Mouse (Mus musculus) limb, embryonic 11.5 days (tissue): ENCODE results near the gene Ifi211. TPM values are rescaled to one million over a fixed set of nuclear protein-coding genes. Genes with fewer than 3 reads are reported as not detected.
"Not testable (repeated sequence)": the region's sequence is repeated elsewhere in the genome, so short reads cannot be mapped to it uniquely, and the experiment has no call there.

Experiments used
- ATAC-seq: fragments of 200-750 bp; cut with Nextera tagmentation; 2 replicates; pipeline ENCODE4 v1.8.0; 2017; ENCODE audit warnings: low read depth; ENCODE audit not compliant: insufficient number of reproducible peaks, low FRiP score, low TSS enrichment
- DNase-seq: peaks from one replicate; pipeline ENCODE4 v3.0.0-alpha.2; 2015; ENCODE audit warnings: low spot score
- H3K27ac ChIP-seq: fragments of 300-500 bp; sonication (generic); replicated peaks from 2 replicates; pipeline ENCODE4 v1.5.1; 2014; ENCODE audit warnings: low read depth, mild to moderate bottlenecking, low read length
- H3K27me3 ChIP-seq: fragments of 300-500 bp; sonication (generic); 2 replicates; pipeline ENCODE4 v1.6.1; 2014; ENCODE audit warnings: mild to moderate bottlenecking, low read length, mixed read lengths; ENCODE audit not compliant: control insufficient read depth, insufficient read depth
- H3K36me3 ChIP-seq: fragments of 300-500 bp; sonication (generic); 2 replicates; pipeline ENCODE4 v1.6.1; 2014; ENCODE audit warnings: mild to moderate bottlenecking, low read length, moderate library complexity, mixed read lengths; ENCODE audit not compliant: control insufficient read depth, insufficient read depth
- H3K4me1 ChIP-seq: fragments of 300-500 bp; sonication (generic); 2 replicates; pipeline ENCODE4 v1.6.1; 2014; ENCODE audit warnings: low read length, mixed read lengths; ENCODE audit not compliant: control insufficient read depth, insufficient read depth
- H3K4me2 ChIP-seq: fragments of 300-500 bp; sonication (generic); 2 replicates; pipeline ENCODE4 v1.6.1; 2014; ENCODE audit warnings: low read depth, mild to moderate bottlenecking, moderate library complexity; ENCODE audit not compliant: severe bottlenecking
- H3K4me3 ChIP-seq: fragments of 300-500 bp; sonication (generic); 2 replicates; pipeline ENCODE4 v1.5.1; 2014; ENCODE audit warnings: low read depth, low read length
- H3K9ac ChIP-seq: fragments of 300-500 bp; sonication (generic); 2 replicates; pipeline ENCODE4 v1.6.1; 2014; ENCODE audit warnings: mild to moderate bottlenecking, low read length
- H3K9me3 ChIP-seq: fragments of 300-500 bp; sonication (generic); 2 replicates; pipeline ENCODE4 v1.6.1; 2016; ENCODE audit warnings: low read length; ENCODE audit not compliant: control insufficient read depth
- WGBS: fragments of 180-500 bp; shearing (Covaris S2); extraction: QIAGEN DNeasy Blood & Tissue Kit; methylation state at CpG from one replicate; pipeline ENCODE4 v1.1.7; 2014; 5-methylcytosine and 5-hydroxymethylcytosine counted together
- polyA plus RNA-seq: library from polyadenylated mRNA; unstranded; fragments of >200 nt; fragmentation: Nextera tagmentation; extraction: Ambion mirVana; gene quantifications from 2 replicates; pipeline ENCODE4 v1.2.1, GENCODE M21; 2014

Ifi211 gene
- polyA plus RNA-seq, 1 experiment from 2014 or later = 0.16 TPM

DNA sequence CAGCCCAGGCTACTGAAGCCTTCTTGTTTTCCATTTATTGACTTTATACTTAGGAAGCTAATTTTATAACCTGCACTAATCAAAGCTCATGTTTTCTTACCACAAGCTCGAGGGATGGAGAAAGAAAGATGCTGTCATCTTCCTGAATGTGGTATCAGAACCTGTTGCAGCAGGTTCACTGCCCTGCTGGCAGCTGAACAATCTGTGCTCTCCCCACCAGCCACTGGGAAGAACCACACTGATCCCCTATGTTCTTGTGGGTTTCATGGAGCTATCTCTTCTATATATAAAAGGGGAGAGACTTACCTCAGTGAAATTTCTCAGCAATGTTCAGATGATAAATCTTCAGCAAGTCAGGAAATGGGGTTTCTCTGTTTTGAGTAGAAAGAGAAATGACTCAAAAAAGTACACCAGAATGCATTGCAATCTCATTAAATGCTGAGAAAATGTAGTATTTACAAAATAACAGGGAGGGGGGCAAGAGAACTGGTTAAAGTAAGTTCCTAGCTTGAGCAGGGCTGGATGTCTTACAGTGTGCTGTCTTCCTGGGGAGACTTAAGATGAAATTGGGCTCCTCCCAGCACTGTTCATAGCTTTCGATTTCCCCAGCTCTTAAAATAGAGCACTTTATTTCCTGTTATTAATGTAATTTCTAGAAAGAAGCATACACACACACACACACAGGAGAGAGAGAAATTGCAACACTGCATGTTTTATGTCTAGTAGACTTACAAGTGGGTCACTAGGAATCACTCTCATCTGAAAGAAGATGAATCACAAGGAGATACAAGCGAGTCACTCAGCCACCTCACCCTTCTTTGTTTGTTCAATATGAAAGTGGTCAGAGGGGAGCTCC, 29.3 kb upstream of the Ifi211 start, which contains the start of the genes Mndal and Ifi203:
Gene Mndal (minus strand): TSS at position 568 of the 856 bp plus-strand sequence.
Gene Ifi203 (minus strand): TSS at position 749 of the 856 bp plus-strand sequence.
- not testable (repeated sequence) for H3K27ac ChIP-seq, H3K36me3 ChIP-seq, ATAC-seq, H3K27me3 ChIP-seq, H3K4me1 ChIP-seq, H3K9me3 ChIP-seq, H3K9ac ChIP-seq, DNase-seq, H3K4me2 ChIP-seq, H3K4me3 ChIP-seq
- 79% methylated on average over 3 of the region's 3 CpGs for WGBS

DNA sequence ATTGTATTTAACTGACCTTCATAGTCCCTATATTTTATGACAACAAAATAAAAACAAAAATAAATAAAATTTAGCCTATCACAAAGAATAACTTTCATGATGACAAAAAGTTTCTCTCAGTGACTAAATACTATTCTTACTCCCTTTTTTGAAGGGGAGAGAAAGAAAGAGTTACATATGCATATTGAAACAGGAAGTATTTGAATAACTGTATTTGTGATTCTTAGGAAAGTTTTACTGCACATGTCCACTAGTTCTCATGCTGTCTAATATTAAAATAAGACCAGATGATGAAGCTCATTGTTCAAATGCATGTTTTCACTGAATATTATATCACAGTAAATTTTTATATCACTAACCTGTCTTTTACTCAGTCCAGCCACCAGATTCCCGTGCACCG, 28.7 kb upstream of the Ifi211 start:
- not testable (repeated sequence) for ATAC-seq, H3K9me3 ChIP-seq, H3K4me2 ChIP-seq, H3K36me3 ChIP-seq, H3K27me3 ChIP-seq, H3K4me1 ChIP-seq, H3K4me3 ChIP-seq, DNase-seq, H3K9ac ChIP-seq, H3K27ac ChIP-seq
- 95% methylated on average over 2 of the region's 2 CpGs for WGBS

DNA sequence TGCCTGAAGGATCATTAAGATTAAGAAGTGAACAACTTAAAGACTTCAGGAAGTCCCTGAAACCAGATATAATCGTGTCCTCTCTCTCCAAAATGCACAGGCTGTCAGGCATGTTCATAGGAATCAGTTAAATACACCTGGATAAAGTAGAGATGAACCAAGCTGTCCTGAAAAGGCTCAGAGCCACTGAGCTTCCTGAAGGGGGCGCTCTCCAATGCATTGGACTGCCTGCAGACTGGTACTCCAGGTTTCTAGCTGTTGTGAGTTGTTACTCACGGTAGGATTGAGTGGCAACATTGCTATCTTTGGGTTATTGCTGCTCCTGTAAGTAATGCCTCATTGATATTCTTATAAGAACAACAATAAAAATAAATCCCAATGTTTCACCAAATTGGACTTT, 6.4 kb upstream of the Ifi211 start:
- H3K4me2 ChIP-seq, H3K27me3 ChIP-seq, H3K9me3 ChIP-seq, H3K27ac ChIP-seq, ATAC-seq, DNase-seq, H3K4me3 ChIP-seq, H3K36me3 ChIP-seq, H3K9ac ChIP-seq, H3K4me1 ChIP-seq: not testable (repeated sequence)
- WGBS = 76% methylated on average over 2 of the region's 3 CpGs

DNA sequence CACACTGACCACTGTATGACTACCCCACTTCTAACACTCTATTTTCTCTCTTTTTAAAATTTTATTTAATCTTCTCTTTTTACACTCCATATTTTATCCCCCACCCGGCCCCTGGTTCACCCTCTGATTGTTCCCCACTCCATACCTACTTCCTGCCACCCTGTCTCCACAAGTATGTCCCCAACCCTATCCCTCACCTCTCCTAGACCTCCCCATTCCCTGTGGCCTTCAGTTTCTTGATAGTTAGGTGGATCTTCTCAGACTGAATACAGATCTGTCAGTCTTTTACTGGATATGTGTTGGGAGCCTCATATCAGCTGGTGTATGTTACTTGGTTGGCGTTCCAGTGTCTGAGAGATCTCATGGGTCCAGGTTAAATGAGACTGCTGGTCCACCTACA, 1.7 kb upstream of the Ifi211 start:
- Histone ChIP-seq H3K9me3 (no peaks in the 10 kb centered on the region), H3K4me3 (no peak overlapping the region), H3K4me2 (no peak overlapping the region), H3K27me3 (no peaks in the 10 kb centered on the region), H3K36me3 (no peaks in the 10 kb centered on the region), H3K4me1 (no peaks in the 10 kb centered on the region), H3K9ac (no peak overlapping the region), H3K27ac (no peak overlapping the region)
- 81% methylated on average over 2 of the region's 2 CpGs for WGBS
- ATAC-seq (no peak), DNase-seq (no peak)

DNA sequence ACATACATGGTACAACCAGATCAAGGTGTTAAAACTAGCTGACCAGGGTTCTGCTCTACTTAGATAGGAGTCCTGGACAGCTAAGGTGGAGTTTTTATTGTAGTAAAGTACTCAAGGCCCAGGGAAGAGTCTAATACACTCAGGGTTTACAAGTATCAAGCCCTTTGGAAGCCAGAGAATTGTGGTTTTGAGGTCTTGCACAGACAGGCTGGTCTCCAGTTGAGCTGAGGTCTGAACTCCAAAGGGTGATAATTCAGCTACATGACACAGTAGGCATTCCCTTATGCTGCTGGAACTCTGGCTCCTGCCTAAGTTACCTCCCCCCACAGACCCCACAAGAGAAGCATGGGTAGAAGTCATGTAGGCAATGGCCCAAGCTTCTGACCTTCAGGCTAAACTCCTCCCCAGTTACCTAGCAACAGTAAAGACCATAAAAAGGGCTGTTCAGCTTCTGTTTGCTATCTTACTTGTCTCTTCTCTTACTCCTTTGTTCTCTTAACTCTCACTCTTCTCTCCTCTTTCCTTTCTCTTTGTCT, 478 bp upstream of the Ifi211 start:
- not testable (repeated sequence) for H3K9me3 ChIP-seq, H3K4me2 ChIP-seq, H3K36me3 ChIP-seq, H3K4me3 ChIP-seq, H3K27ac ChIP-seq, DNase-seq, ATAC-seq, H3K4me1 ChIP-seq, H3K9ac ChIP-seq, H3K27me3 ChIP-seq

DNA sequence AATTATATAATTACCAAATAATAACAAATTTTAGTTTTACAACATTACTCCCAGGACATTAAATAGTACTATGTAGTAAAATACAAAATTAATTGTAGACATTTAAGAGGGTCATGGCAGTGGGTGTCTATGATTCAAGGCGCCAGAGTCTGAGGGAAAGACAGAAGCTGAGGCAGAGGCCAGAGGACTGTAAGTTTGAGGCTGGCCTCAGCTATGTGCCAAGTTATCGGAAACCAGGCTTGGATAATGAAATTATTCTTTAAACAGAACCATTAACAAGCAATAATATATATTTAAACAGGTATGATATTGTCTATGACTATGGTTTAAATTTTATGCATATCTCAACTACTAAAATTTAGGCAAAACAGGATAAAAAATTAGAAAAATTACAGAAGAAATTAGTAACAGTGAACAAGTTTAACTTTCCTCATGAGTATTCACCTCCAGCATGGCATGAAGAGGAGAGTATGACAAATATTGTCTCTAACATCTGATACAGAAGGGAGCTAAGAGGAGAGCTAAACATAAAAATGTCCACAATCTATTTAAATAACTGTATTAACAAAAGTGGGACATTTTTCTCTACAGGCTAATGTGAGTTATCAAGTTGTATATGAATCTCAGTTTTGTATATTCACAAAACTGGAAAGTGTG, 910 bp downstream of the Ifi211 start:
- DNase-seq = no peak
- H3K4me2 ChIP-seq = no peak overlapping the region
- no peaks in the 10 kb centered on the region for H3K4me1 ChIP-seq
- H3K36me3 ChIP-seq = no peaks in the 10 kb centered on the region
- WGBS = 96% methylated on average over 2 of the region's 2 CpGs
- no peak overlapping the region for H3K9ac ChIP-seq
- no peak for ATAC-seq
- no peak overlapping the region for H3K27ac ChIP-seq
- H3K9me3 ChIP-seq = no peaks in the 10 kb centered on the region
- no peaks in the 10 kb centered on the region for H3K27me3 ChIP-seq
- H3K4me3 ChIP-seq = no peak overlapping the region

DNA sequence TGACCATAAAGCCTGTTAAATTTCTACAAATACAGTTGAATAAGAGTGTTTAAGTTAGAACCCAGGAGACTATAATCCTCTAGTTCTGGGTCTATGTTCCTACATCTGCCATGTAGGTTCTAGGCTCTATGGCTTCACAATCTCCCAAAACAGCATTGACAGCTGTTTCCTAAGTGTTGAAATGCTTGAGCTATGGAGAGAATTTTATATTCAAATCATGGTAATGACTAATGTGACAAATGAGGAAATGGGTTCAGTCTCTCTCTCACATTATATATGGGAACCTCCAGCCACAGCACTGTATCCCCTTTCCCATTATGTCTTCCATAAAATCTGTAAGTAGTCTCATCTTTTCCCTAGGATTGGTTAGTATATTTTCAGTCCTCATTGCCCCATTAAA, 4.5 kb downstream of the Ifi211 start:
- H3K9ac ChIP-seq, ATAC-seq, H3K4me1 ChIP-seq, H3K27ac ChIP-seq, H3K9me3 ChIP-seq, DNase-seq, H3K36me3 ChIP-seq, H3K4me3 ChIP-seq, H3K27me3 ChIP-seq, H3K4me2 ChIP-seq: not testable (repeated sequence)

DNA sequence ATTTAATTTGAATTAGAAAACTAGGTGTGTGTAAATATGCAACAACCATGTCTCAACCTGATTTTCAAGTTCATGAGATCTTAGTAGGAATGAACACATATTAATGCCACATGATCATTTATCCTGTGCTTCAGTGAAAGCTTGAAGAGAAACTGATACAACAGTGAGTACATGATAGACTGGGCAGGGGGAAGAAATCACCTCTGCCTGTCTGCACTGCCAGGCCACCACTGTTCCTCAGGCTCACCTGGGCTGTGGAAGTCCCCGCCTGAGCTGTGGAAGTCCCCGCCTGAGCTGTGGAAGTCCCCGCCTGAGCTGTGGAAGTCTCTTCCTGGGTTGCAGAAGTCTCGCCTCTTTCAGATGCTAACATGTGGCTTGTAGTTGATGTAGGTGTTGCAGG, 7.0 kb downstream of the Ifi211 start:
- not testable (repeated sequence) for H3K27me3 ChIP-seq, H3K9me3 ChIP-seq, H3K4me1 ChIP-seq, ATAC-seq, H3K9ac ChIP-seq, H3K36me3 ChIP-seq, H3K4me3 ChIP-seq, DNase-seq, H3K4me2 ChIP-seq, H3K27ac ChIP-seq
- 77% methylated on average over 3 of the region's 4 CpGs for WGBS
